Mouse (Mus musculus) bone marrow macrophage, adult 2 months (primary cell): ENCODE measurements at regions not wholly inside any gene's neighbourhood (a gene's known extent, or its start where the extent isn't known, plus 50 kb on each side); places are given as distances from the start of the nearest gene placed in this dataset.

ENCODE experiments used
- H3K27ac ChIP-seq: 2 replicates; pipeline ENCODE4 v1.5.1; 2012; ENCODE audit warnings: low read depth, low read length; ENCODE audit not compliant: insufficient read depth
- H3K4me1 ChIP-seq: 2 replicates; pipeline ENCODE4 v1.6.1; 2012; ENCODE audit warnings: low read length; ENCODE audit not compliant: control insufficient read depth, insufficient read depth
- H3K4me3 ChIP-seq: 2 replicates; pipeline ENCODE4 v1.5.1; 2012; ENCODE audit warnings: mild to moderate bottlenecking, low read length, moderate library complexity; ENCODE audit not compliant: insufficient read depth
- CTCF ChIP-seq: IDR thresholded peaks from 2 replicates; pipeline ENCODE4 v1.5.1; 2012; ENCODE audit warnings: low read depth, mild to moderate bottlenecking, low read length, moderate library complexity
- POLR2A ChIP-seq: IDR thresholded peaks from 2 replicates; pipeline ENCODE4 v1.6.1; 2012; ENCODE audit warnings: mild to moderate bottlenecking, low read depth, low read length, borderline replicate concordance

DNA sequence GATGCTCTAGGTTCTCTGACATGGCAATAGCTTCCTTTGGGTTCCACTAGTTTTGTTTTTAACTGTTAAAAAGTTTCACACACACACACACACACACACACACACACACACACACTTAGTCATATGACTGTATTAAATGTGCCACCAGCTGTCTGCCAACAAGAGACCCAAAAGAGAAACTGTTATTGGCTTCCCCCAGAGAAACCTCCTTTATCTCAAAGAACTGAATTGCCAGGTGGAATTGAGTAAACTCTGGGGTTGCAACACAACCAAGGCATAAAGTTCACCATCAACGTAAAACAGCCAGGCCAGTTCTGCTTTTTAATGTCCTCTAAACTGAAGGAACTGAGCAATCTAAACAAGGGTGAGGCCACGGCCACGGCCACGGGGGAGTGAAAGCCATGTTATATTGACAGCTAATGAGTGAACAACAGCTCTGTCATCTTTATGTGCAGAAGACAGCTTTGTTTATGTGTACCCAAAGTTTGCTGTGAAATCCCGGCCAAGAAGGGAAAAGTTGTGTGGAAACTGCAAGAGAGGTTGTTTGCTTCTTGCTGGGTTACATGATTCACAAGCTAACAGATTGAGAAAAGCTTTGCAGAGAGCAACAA, 69.3 kb downstream of the Btg1 start:
- no peak overlapping the region for H3K4me3 ChIP-seq
- no peak overlapping the region for H3K27ac ChIP-seq
- TF ChIP-seq POLR2A (no peak), CTCF (no peak)
- peaks cover 23% of the 10 kb centered on the region for H3K4me1 ChIP-seq

DNA sequence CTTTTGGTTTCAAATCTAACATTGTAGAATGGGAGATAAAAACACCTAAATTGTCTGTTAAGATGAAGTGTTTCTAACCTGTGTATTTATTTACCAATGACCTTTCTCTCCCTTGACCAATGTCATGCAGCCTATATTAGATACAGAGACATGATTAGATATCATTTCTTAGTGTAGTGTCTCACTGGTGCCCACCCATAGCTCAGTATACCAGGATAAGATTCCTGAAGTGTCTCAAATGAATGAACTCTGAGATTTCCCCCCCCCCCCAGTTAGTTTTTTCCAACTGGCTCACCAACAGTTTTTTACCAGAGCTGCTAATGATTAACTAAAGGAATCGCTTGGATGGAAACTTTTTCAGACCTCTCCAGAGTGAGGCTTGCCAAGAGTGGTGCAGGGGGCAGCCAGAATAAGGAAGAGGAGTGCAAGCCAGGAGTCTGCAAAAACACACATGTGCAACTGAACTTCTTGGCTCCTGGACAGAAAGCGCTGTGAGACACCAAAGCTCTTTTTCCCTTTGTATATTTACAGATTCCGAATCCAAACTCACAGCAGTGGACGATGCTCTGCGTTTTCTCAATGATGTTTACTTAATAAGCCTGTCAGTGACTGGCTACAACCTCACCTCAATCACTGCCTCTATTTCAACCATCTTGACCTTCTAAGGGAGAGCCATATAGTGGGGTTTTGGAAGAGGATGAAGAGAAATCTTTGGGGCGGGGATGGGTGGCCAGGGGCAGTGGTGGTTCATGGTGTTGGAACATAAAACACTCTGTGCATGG, 70.0 kb downstream of the Btg1 start:
- Histone ChIP-seq H3K27ac (no peak overlapping the region), H3K4me1 (peaks cover 26% of the 10 kb centered on the region), H3K4me3 (no peak overlapping the region)
- TF ChIP-seq CTCF (no peak), POLR2A (no peak)

DNA sequence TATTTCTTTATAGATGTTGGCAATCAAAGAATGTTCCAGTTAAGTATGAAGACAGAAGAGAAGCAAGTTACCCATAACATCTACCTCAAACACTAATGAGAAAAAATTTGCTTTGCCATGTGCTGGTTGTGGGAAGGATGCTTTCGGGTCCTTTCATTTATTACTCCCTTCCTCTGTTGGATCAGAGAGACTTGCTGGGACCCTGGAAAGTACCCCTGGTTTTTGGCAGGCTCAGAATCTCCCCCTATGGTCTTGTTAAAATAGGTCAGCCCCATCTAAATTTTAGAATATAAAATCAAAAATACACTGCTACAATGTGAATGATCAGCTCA, 70.6 kb downstream of the Btg1 start:
- Histone ChIP-seq H3K4me3 (no peak overlapping the region), H3K4me1 (peaks cover 26% of the 10 kb centered on the region), H3K27ac (no peak overlapping the region)
- TF ChIP-seq CTCF (no peak), POLR2A (no peak)

DNA sequence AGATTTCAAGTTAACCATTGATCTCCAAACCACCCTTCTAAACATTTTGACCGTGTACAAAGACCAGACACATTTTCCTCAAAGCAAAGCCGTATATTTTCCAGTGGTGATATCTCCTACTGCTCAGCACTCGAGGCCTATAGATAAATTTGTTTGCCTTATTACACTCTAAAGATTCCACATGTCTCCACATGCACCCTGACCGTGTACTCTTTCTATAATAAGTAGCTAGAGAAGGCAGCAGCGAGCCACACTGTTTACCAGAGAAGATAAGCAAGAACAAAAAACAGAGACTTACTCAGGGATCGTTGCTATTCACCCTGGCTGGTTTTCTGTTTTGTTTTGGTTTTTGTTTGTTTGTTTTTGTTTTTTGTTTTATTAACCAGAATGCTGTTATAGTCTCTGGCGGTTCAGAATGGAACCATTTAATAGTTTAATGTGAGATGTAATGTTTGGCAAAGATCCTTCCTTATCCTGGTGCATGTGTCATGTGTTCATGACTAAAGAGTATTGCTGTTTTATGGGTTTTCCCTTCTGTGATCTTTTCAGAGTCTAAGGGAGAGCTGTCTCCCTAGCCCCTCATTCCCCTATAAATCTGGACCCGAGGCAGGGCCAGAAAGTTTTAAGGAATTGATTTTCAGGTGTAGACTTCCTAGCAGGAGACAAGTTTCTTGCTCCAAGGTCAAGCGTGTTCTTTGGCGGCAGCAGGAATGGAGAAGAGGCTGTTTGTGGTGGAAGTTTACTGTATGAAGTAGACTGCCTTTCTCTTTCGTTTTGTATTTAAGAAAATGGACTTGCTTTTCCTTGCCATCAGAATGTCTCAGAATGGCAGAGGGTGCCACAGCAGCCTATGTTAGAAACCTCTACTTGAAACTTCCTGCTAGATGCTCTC, 73.4 kb downstream of the Btg1 start:
- no peak overlapping the region for H3K4me3 ChIP-seq
- peaks cover 26% of the 10 kb centered on the region for H3K4me1 ChIP-seq
- TF ChIP-seq CTCF: no peak
- no peak for TF ChIP-seq POLR2A
- peak overlapping the region; percentile 30 for H3K27ac ChIP-seq

DNA sequence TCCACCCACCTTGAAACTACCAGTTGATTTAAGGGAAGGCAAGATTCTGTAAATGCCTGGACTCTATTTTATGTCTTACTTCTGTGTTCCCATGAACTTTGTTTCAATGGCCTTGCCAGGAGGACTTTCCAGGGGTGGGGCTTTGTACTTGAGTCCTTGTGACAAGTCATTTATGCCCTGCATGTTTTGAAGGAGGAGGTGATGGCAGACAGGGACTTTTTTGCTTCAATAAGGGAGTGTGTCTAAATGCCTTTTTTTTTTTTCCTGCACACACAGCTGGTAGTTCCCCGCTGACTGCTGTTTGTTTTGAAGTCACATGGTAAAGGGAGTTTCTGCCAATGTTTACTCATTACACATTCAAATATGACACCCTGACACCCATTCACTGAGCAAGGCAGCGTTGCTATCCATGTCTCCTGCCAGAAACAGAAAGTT, 74.1 kb downstream of the Btg1 start:
- Histone ChIP-seq H3K4me1 (peaks cover 26% of the 10 kb centered on the region), H3K27ac (peak overlapping the region; percentile 30), H3K4me3 (no peak overlapping the region)
- TF ChIP-seq CTCF (no peak), POLR2A (no peak)

DNA sequence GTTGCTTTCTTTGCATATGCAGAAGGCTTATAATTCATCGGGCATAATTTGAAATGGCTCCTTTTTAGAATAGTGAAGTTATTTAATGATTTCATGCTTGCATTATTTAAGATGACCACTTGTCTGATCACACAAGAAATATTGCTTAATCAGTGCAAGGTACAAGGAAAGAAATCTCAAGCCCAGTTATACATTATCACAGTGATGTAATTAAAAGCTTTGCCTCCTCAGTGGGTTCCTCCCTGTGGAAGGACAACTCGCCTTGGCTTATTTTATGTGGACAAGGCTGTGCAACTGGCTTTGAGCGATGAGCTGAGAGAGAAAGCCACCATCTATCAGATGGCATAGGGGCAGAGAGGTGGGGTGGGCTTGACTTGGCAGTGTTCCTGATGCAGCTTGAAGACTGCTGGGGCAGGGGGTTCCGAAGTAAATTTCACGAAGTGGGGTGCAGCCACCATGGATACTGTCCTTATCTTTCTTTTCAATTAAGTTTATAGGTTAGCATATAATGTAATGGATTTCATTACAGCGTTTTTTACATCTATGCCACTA, 74.6 kb downstream of the Btg1 start:
- Histone ChIP-seq H3K4me3 (no peak overlapping the region), H3K4me1 (peaks cover 23% of the 10 kb centered on the region), H3K27ac (no peak overlapping the region)
- no peak for TF ChIP-seq POLR2A
- TF ChIP-seq CTCF: no peak

DNA sequence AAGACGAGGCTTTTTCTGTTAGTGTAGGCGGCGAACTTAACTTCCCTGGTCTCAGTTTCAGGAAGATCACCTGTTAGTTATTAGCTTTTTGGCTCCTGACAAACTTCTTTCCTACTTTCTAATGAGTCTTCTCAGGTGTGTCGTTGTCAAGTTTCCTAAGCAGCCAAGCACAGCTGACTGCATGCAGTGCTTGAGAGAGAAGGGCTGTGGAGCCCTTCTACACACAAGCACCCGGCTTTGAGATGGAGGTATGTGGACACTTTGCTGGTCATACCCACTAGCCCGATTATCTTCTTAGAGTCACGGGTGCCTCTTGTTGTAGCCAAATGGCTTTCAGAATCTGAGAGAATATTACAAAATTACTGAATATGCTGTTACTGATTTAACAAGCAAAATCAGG, 76.0 kb downstream of the Btg1 start:
- Histone ChIP-seq H3K4me1 (peaks cover 17% of the 10 kb centered on the region), H3K4me3 (no peak overlapping the region), H3K27ac (no peak overlapping the region)
- TF ChIP-seq POLR2A (no peak), CTCF (no peak)

DNA sequence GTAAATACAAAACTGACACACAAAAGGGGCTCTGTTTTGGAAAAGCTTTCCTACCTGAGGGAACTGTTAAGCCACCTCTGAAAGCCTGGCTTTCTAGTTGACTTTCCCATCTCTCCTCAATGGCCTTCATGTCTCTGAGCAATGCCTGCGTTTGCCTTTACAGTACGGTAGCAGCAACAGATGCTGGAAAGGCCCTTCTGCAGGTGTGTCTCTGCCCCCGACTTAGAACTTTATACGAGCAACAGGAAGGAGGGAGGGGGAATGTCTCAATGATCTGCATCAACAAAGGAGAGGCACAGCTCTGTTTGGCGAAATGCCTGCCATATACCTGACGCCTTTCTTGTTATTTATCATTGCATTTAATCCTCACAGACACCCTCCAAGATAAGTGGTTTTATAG, 77.0 kb downstream of the Btg1 start:
- Histone ChIP-seq H3K4me3 (no peak overlapping the region), H3K4me1 (peaks cover 17% of the 10 kb centered on the region), H3K27ac (no peak overlapping the region)
- TF ChIP-seq POLR2A: no peak
- TF ChIP-seq CTCF: no peak

DNA sequence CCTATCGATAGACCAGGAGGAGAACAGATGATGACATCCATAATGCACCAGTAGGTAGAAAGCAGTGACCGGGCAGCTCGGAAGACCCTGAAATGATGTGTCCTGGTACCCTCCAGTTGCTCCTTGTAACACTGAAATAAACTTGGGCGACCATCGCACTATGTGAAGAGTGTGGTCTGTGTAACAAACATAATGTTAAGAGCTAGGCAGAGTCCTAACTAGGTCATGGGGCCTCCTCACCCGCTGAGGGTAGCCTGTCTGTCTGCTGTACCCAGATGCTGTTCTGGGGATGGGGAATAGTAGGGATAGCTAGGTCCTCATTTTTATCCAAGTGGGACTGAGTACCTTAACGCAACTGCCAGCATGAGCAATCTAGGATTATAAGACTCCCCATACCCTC, 79.8 kb downstream of the Btg1 start:
- Histone ChIP-seq H3K4me1 (peaks cover under 1% of the 10 kb centered on the region), H3K4me3 (no peak overlapping the region), H3K27ac (no peak overlapping the region)
- TF ChIP-seq POLR2A: no peak
- no peak for TF ChIP-seq CTCF

DNA sequence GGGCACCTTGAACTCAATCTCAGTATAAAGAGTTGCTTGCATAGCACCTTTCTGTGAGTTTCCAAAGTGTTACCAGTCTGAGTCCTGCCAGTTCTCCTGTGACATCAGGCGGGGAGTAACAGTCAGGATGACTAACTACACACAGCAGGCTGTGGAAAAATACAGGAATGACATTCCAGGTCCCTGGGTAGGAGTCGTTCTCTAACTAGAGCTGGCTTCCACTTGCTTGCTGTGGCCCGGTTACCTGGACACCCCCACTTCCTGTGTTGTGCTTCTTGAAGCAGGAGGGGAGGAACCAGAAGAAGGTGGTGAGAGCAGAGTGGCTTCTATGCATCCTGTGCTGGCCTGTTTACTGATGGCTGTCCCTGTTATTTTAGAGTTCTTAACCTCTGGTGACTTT, 81.0 kb downstream of the Btg1 start:
- H3K27ac ChIP-seq: no peak overlapping the region
- no peak for TF ChIP-seq CTCF
- no peak for TF ChIP-seq POLR2A
- no peak overlapping the region for H3K4me3 ChIP-seq

More for the DNA sequence above, 81.0 kb downstream of the Btg1 start:
- no peaks in the 10 kb centered on the region for H3K4me1 ChIP-seq
